Mouse (Mus musculus): ENCODE measurements around the gene Plekhm1.
"Not testable (repeated sequence)": the region's sequence is repeated elsewhere in the genome, so short reads cannot be mapped to it uniquely, and the experiment has no call there.

Plekhm1 gene

GRCm38 (mm10) chr11:103339414-103340119 lies 72.9 kb downstream of the Plekhm1 start:
- DNase-seq (ENCODE audit: low read depth) = no peak

- no peak for DNase-seq (ENCODE audit: low read depth)
Observed at GRCm38 (mm10) chr11:103338671-103339070, 73.8 kb downstream of the Plekhm1 start.

- no peak for DNase-seq (ENCODE audit: low read depth)
Observed at GRCm38 (mm10) chr11:103338119-103338518, 74.4 kb downstream of the Plekhm1 start.

DNA sequence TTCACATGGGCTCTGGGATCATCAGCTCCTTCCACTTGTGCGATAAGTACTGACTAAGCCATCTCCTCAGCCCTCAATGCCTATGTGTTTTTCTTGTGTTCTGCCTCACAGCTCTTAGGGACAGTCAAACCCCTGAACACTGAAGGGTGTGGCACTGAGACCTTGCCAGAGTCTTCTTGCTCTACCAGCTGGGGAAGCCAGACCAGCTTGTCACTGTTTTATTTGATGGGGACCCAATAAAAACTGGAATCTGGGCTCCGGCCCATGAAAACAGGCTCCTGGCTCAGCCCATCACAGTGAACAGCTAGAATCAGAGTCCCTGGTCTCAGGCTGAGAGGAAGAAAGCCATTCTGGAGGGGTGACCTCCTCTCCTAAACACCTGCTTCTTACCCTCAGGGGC lies 75.3 kb downstream of the Plekhm1 start:
- no peak for DNase-seq (ENCODE audit: low read depth)

GRCm38 (mm10) chr11:103335561-103335960 lies 76.9 kb downstream of the Plekhm1 start:
- no peak for DNase-seq (ENCODE audit: low read depth)

GRCm38 (mm10) chr11:103334925-103335324 lies 77.6 kb downstream of the Plekhm1 start:
- no peak for DNase-seq (ENCODE audit: low read depth)

GRCm38 (mm10) chr11:103333719-103334398 lies 78.6 kb downstream of the Plekhm1 start:
- no peak for DNase-seq (ENCODE audit: low read depth)

DNA sequence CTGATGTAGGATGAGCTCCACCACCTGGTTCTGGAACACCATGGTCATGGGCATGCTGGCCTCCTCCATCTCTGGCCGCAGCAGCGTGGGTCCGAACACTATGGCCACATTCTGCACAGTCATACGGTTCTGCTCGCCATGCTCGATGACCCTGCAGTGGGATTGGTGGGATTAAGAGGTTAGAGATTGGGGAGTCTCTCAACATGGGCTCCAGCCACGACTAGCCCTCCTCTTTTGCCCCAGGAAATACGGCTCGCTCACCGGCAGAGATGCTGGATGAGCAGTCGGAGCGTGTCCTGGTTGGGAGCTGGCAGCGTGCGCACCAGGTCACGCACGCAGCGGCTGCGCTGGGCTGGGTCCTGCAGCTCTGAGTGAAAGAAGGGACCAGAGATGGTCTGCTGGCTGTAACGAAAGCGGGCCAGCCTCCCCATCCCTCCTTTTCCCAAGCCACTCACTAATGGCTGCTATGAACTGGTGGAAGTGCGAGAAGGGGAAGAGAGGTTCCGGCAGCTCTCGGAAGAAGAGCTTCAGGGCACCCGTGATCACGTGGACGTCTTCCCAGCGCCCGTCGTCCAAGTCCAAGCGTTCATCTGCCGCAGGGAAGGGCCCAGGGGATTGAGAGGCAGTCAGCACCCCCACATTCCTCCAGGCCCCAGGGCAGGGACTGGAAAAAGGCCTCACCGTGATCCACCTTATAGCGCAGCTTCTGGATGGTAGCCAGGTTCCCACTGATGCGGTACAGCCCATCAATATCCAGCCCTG lies 79.4 kb downstream of the Plekhm1 start:
- DNase-seq (ENCODE audit: low read depth) = no peak

DNA sequence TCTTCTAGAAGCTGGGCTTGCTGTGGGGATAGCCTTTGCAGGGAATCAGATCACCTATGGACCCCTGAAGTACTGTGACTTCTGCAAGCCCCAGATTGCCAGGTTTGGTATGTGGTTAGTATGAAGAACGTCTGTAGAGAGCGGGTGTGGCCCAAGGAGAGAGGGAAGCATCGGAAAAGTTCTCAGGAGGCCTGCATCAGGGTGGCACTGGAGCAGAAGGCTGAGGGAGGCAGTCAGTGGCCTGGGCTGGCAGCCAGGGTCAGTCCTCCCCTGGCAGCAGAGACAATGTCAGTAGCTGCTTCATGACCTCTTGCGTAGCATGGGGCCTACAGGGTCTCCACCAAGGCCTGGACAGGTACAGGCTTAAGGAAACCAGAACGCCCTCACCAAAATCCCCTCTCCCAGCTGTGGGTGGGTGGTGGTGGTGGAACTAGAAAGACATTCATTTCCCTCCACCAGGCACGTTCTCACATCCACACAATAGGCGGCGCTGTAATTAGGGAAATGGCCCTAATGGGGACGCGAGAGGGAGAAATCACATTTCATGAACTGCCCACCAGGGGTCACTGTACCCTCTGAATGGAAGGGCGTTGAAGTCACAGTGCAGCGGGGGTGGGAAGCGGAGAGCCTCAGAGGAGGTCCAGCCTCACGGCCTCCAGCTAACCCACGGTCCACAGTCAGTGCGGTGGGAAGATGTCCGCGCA lies 80.1 kb downstream of the Plekhm1 start:
- DNase-seq (ENCODE audit: low read depth) = peak; percentile 90

GRCm38 (mm10) chr11:103331502-103332185 lies 80.8 kb downstream of the Plekhm1 start:
- DNase-seq (ENCODE audit: low read depth) = no peak

- DNase-seq (ENCODE audit: low read depth) = peak; percentile 51
Observed at GRCm38 (mm10) chr11:103330651-103331319, 81.7 kb downstream of the Plekhm1 start.

- peak; percentile 91 for DNase-seq (ENCODE audit: low read depth)
Observed at GRCm38 (mm10) chr11:103326950-103327349, 85.5 kb downstream of the Plekhm1 start.

DNA sequence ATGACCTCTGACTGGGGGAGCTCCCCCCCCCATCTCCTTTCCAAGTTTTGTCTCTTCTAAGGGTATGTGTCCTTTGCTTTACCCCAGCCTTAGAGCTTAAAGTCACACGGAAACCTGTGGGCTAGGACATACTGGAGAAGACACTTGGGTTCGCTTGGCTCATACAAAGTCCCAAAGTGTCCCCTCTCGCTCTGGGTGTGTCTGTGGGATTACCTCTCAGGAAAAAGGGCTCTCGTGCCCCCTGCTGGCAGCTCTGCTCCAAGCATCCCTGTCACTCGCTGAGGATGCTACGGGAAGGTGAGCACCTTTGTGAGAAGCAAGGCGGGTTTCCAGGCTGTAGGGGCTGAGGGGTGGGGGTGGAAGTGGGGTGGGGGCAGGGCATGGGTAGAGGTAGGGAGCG lies 87.3 kb downstream of the Plekhm1 start:
- DNase-seq (ENCODE audit: low read depth) = peak; percentile 82

GRCm38 (mm10) chr11:103324723-103325122 lies 87.8 kb downstream of the Plekhm1 start:
- DNase-seq (ENCODE audit: low read depth) = no peak

GRCm38 (mm10) chr11:103322832-103323231 lies 89.7 kb downstream of the Plekhm1 start:
- DNase-seq (ENCODE audit: low read depth) = not testable (repeated sequence)

GRCm38 (mm10) chr11:103320646-103321045 lies 91.8 kb downstream of the Plekhm1 start:
- no peak for DNase-seq (ENCODE audit: low read depth)

GRCm38 (mm10) chr11:103320196-103320595 lies 92.3 kb downstream of the Plekhm1 start:
- no peak for DNase-seq (ENCODE audit: low read depth)

- DNase-seq (ENCODE audit: low read depth) = no peak
Observed at GRCm38 (mm10) chr11:103318042-103318441, 94.4 kb downstream of the Plekhm1 start.

- DNase-seq (ENCODE audit: low read depth) = no peak
Observed at GRCm38 (mm10) chr11:103315379-103315778, 97.1 kb downstream of the Plekhm1 start.

DNA sequence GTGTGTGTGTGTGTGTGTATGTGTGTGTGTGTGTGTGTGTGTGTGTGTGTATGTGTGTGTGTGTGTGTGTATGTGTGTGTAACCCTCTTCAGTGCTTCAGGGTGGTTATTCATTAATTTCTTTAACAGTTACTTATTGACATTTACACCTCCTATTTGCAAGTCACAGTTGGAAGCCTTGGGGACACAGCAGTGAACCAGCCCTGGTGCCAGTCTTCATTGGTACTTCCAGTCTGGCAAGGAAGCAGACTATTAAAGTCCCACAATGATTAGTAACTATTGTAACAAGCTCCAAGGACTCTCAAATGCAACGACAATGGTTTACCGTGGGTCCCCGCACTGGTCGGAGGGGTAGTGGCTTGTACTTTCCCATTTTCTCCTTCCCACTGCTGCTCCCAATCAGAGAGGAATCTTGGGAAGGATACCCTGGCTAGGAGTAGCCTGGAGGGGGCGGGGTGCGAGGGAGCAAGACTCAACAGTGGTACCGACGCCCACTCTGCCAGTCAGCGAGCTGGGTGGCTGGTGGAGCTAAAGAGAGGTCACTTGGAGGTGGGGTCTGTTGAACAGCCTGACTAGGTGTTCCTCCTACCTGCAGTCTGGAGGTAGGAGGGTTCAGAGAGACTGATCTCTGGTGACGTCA lies 97.6 kb downstream of the Plekhm1 start:
- DNase-seq (ENCODE audit: low read depth) = no peak

Data from induced T-regulatory cell, adult 2 months (primary cell).